Mouse (Mus musculus): ENCODE measurements around the gene Ncor1.
A peak's percentile ranks its signal among the peaks of the same experiment; 100 is the strongest.
"Not testable (repeated sequence)": the region's sequence is repeated elsewhere in the genome, so short reads cannot be mapped to it uniquely, and the experiment has no call there.

The Ncor1 gene

GRCm38 (mm10) chr11:62458276-62458724 lies at the start of gene Ncor1, which contains the start of gene Pigl:
TSS of gene Ncor1 (minus strand) at chr11:62458541.
TSS of gene Pigl (plus strand) at chr11:62458460.
- peak; percentile 83 to 85 for DNase-seq (ENCODE audit: low spot score in 2 of 2)

GRCm38 (mm10) chr11:62507683-62508082 lies 49.3 kb upstream of the Ncor1 start:
- DNase-seq (ENCODE audit: low spot score in 2 of 2): no peak

- DNase-seq (ENCODE audit: low spot score in 2 of 2): no peak
Measured at GRCm38 (mm10) chr11:62500529-62500928, 42.2 kb upstream of the Ncor1 start.

- DNase-seq (ENCODE audit: low spot score in 2 of 2): no peak
Measured at GRCm38 (mm10) chr11:62498802-62499201, 40.5 kb upstream of the Ncor1 start.

GRCm38 (mm10) chr11:62497181-62497580 lies 38.8 kb upstream of the Ncor1 start:
- DNase-seq (ENCODE audit: low spot score in 2 of 2): no peak

- peak; percentile 16 to 66 for DNase-seq (ENCODE audit: low spot score in 2 of 2)
Measured at GRCm38 (mm10) chr11:62496151-62496715, 37.9 kb upstream of the Ncor1 start.

- peak in 1 of 2 experiments; percentile 20 for DNase-seq (ENCODE audit: low spot score in 2 of 2)
Measured at GRCm38 (mm10) chr11:62495276-62495801, 37.0 kb upstream of the Ncor1 start.

GRCm38 (mm10) chr11:62494754-62495275 lies 36.5 kb upstream of the Ncor1 start:
- DNase-seq (ENCODE audit: low spot score in 2 of 2): peak; percentile 12 to 59

GRCm38 (mm10) chr11:62493701-62494100 lies 35.4 kb upstream of the Ncor1 start:
- DNase-seq (ENCODE audit: low spot score in 2 of 2): no peak

GRCm38 (mm10) chr11:62487540-62488350 lies 29.4 kb upstream of the Ncor1 start:
- no peak for DNase-seq (ENCODE audit: low spot score in 2 of 2)

- DNase-seq (ENCODE audit: low spot score in 2 of 2): no peak
Measured at GRCm38 (mm10) chr11:62486949-62487348, 28.6 kb upstream of the Ncor1 start.

GRCm38 (mm10) chr11:62479581-62479980 lies 21.2 kb upstream of the Ncor1 start:
- DNase-seq (ENCODE audit: low spot score in 2 of 2): no peak

- DNase-seq (ENCODE audit: low spot score in 2 of 2): no peak
Measured at GRCm38 (mm10) chr11:62478931-62479330, 20.6 kb upstream of the Ncor1 start.

GRCm38 (mm10) chr11:62476156-62476555 lies 17.8 kb upstream of the Ncor1 start:
- no peak for DNase-seq (ENCODE audit: low spot score in 2 of 2)

- DNase-seq (ENCODE audit: low spot score in 2 of 2): no peak
Measured at GRCm38 (mm10) chr11:62473516-62473915, 15.2 kb upstream of the Ncor1 start.

GRCm38 (mm10) chr11:62470451-62470850 lies 12.1 kb upstream of the Ncor1 start:
- DNase-seq (ENCODE audit: low spot score in 2 of 2): no peak

GRCm38 (mm10) chr11:62467289-62467688 lies 8.9 kb upstream of the Ncor1 start:
- DNase-seq (ENCODE audit: low spot score in 2 of 2): not testable (repeated sequence)

- DNase-seq (ENCODE audit: low spot score in 2 of 2): no peak
Measured at GRCm38 (mm10) chr11:62466546-62466945, 8.2 kb upstream of the Ncor1 start.

- no peak for DNase-seq (ENCODE audit: low spot score in 2 of 2)
Measured at GRCm38 (mm10) chr11:62465849-62466248, 7.5 kb upstream of the Ncor1 start.

- DNase-seq (ENCODE audit: low spot score in 2 of 2): peak; percentile 25 to 27
Measured at GRCm38 (mm10) chr11:62464696-62465095, 6.4 kb upstream of the Ncor1 start.

GRCm38 (mm10) chr11:62463225-62463915 lies 5.0 kb upstream of the Ncor1 start:
- DNase-seq (ENCODE audit: low spot score in 2 of 2): no peak

- DNase-seq (ENCODE audit: low spot score in 2 of 2): not testable (repeated sequence)
Measured at GRCm38 (mm10) chr11:62462529-62462928, 4.2 kb upstream of the Ncor1 start.
